Mouse (Mus musculus): ENCODE data around the gene Mical3.

- TF ChIP-seq POLR2A (IDR thresholded peaks at IDR 0.05; ENCODE audit: extremely low read depth, insufficient read depth, low read length), result no peak
- TF ChIP-seq CTCF (IDR thresholded peaks at IDR 0.05; ENCODE audit: extremely low read depth, insufficient read depth, low read length), result no peak
Observed at GRCm38 (mm10) chr6:120906521-120906920, 224.3 kb downstream of the Mical3 start.

Data from cortical plate, adult 2 months (tissue).